Mouse (Mus musculus) macrophage (primary cell): ENCODE measurements around the gene Lmx1b. TPM values are rescaled to one million over a fixed set of nuclear protein-coding genes. Genes with fewer than 3 reads are reported as not detected.

Source experiments
- H3K27ac ChIP-seq: fragments of 350-480 bp; formaldehyde crosslinking; 2 replicates; pipeline ENCODE4 v1.9.0; 2021
- H3K36me3 ChIP-seq: fragments of 350-480 bp; formaldehyde crosslinking; 2 replicates; pipeline ENCODE4 v1.9.0; 2021; ENCODE audit errors: inconsistent target
- H3K4me3 ChIP-seq: fragments of 350-480 bp; formaldehyde crosslinking; 2 replicates; pipeline ENCODE4 v1.9.0; 2021; ENCODE audit errors: inconsistent target
- H3K79me2 ChIP-seq: fragments of 350-480 bp; formaldehyde crosslinking; 2 replicates; pipeline ENCODE4 v1.9.0; 2021; ENCODE audit errors: inconsistent target
- WGBS: methylation state at CpG from one replicate; pipeline ENCODE4 v1.1.7; 2026; ENCODE audit warnings: inconsistent platforms; ENCODE audit not compliant: missing documents; 5-methylcytosine and 5-hydroxymethylcytosine counted together
- polyA plus RNA-seq: library from polyadenylated mRNA; stranded (reverse); fragments of 250-400 nt; gene quantifications from 3 replicates; pipeline ENCODE4 v1.2.4, GENCODE M21; 2018; ENCODE audit warnings: inconsistent platforms

Lmx1b gene
- polyA plus RNA-seq, 1 experiment from 2014 or later = not detected

GRCm38 (mm10) chr2:33515431-33515830, 124.9 kb downstream of the Lmx1b start:
- no peak overlapping the region for H3K27ac ChIP-seq
- H3K4me3 ChIP-seq = no peak overlapping the region
- WGBS = 84% methylated on average over 8 of the region's 8 CpGs
- no peaks in the 10 kb centered on the region for H3K36me3 ChIP-seq
- H3K79me2 ChIP-seq = no peaks in the 10 kb centered on the region

Other genes starting within 250 kb of the Lmx1b start
- gene Zbtb34, start 209.2 kb downstream of the Lmx1b start, polyA plus RNA-seq = 11.3 to 16.6 TPM (median 12.3 TPM) in 3 replicates
- gene Zbtb43, start 172.0 kb downstream of the Lmx1b start, polyA plus RNA-seq = 10.3 to 12.9 TPM (median 11.6 TPM) in 3 replicates
- gene Mvb12b, start 247.4 kb upstream of the Lmx1b start, polyA plus RNA-seq = 14.6 to 32.7 TPM (median 19.5 TPM) in 3 replicates